Comparison of ENCODE assay signal across 15 mouse cellular contexts in the genomic region with DNA sequence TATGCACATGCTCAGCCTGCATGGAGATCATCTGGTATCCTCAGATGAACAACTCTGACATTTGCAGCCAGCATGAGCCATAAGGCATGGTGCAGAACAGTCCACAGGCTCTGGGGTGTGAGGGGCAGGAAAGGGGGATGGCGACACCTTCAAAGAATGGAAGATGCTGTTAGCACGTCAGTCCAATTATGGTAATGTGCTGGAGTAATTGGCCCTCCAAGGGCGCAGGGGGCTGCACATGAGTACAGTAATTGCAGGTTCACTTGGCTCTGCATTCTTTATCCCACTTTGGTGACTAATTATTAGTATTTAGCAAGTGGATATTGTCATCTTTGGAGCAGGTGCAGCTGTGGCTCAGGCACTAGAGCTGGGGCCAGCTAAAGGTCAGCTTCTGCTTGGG. TPM values are rescaled to one million over a fixed set of nuclear protein-coding genes. Genes with fewer than 3 reads are reported as not detected.
DNase-seq lines count a peak whose midpoint lies in the region; ATAC-seq and TF ChIP-seq lines count a peak whose summit lies in the region.
"Had no signal": no experiment of that assay in that cellular context is flagged by ENCODE, and none has a peak within 500 bp of the region (broad histone marks: within the 10 kb centered on the region; RNA-seq: fewer than 3 reads in every experiment).

No protein-coding gene starts in this region.

- H3K4me1 ChIP-seq in forebrain, postnatal 0 days (ENCODE audit: insufficient read depth) = no peaks in the 10 kb centered on the region
- peaks cover 32% of the 10 kb centered on the region for H3K4me1 ChIP-seq in midbrain, embryonic 13.5 days (replicated peaks)
- no peaks in the 10 kb centered on the region for H3K4me1 ChIP-seq in kidney, adult 2 months (ENCODE audit: control insufficient read depth, insufficient read depth, low read length)

- H3K4me3 ChIP-seq in forebrain, postnatal 0 days (ENCODE audit: low read depth, low read length) = no peak overlapping the region
- no peak overlapping the region for H3K4me3 ChIP-seq in midbrain, embryonic 13.5 days (replicated peaks)
- no peak overlapping the region for H3K4me3 ChIP-seq in kidney, adult 2 months (ENCODE audit: insufficient read depth, low read depth, low read length)
- H3K4me3 ChIP-seq: embryonic facial prominence, embryonic 13.5 days; limb, embryonic 13.5 days had no signal

- no peaks in the 10 kb centered on the region for H3K9me3 ChIP-seq in forebrain, postnatal 0 days (ENCODE audit: low read length)
- no peaks in the 10 kb centered on the region for H3K9me3 ChIP-seq in midbrain, embryonic 13.5 days
- H3K9me3 ChIP-seq: embryonic facial prominence, embryonic 13.5 days; limb, embryonic 13.5 days had no signal

- TF ChIP-seq CTCF in brain, embryonic 14.5 days (IDR thresholded peaks at IDR 0.05; ENCODE audit: borderline replicate concordance, extremely low read depth, insufficient read depth, insufficient read length) = no peak
- no peak for TF ChIP-seq CTCF in forebrain, postnatal 0 days (IDR thresholded peaks at IDR 0.05; ENCODE audit: low read depth)
- no peak for TF ChIP-seq CTCF in kidney, adult 2 months (conservative IDR thresholded peaks at IDR 0.05; ENCODE audit: insufficient read depth, insufficient read length, low read depth, low read length)

- H3K36me3 ChIP-seq in forebrain, postnatal 0 days (ENCODE audit: insufficient read depth) = no peaks in the 10 kb centered on the region
- no peaks in the 10 kb centered on the region for H3K36me3 ChIP-seq in midbrain, embryonic 13.5 days
- no peaks in the 10 kb centered on the region for H3K36me3 ChIP-seq in kidney, adult 2 months (ENCODE audit: control insufficient read depth, insufficient read depth, low read length)
- H3K36me3 ChIP-seq: embryonic facial prominence, embryonic 13.5 days; limb, embryonic 13.5 days had no signal

- H3K27ac ChIP-seq in forebrain, postnatal 0 days (ENCODE audit: low read depth, low read length) = no peak overlapping the region
- H3K27ac ChIP-seq in midbrain, embryonic 13.5 days = no peak overlapping the region
- no peak overlapping the region for H3K27ac ChIP-seq in kidney, adult 2 months (ENCODE audit: insufficient read depth, low read depth, low read length)
- H3K27ac ChIP-seq: embryonic facial prominence, embryonic 13.5 days; kidney, postnatal 0 days; limb, embryonic 13.5 days had no signal

- WGBS in forebrain, postnatal 0 days = 22% methylated on average over 3 of the region's 3 CpGs
- 37% methylated on average over 3 of the region's 3 CpGs for WGBS in midbrain, embryonic 13.5 days
- 61% methylated on average over 3 of the region's 3 CpGs for WGBS in kidney, adult 2 months

- peak; percentile 86 for ATAC-seq in forebrain, postnatal 0 days
- ATAC-seq in midbrain, embryonic 13.5 days = peak; percentile 78
- ATAC-seq: Patski had no signal

- TF ChIP-seq POLR2A in brain, embryonic 14.5 days (IDR thresholded peaks at IDR 0.05; ENCODE audit: borderline replicate concordance, extremely low read depth, insufficient read depth, insufficient read length, poor library complexity, severe bottlenecking) = no peak
- no peak for TF ChIP-seq POLR2A in kidney, adult 2 months (IDR thresholded peaks at IDR 0.05; ENCODE audit: low read depth, low read length)

- intact Hi-C loops in gastrocnemius, postnatal 36 days (cut with DNase I) = no loop called here

- H3K4me2 ChIP-seq in forebrain, postnatal 0 days (ENCODE audit: low read depth) = no peak overlapping the region
- no peak overlapping the region for H3K4me2 ChIP-seq in midbrain, embryonic 13.5 days (replicated peaks)
- H3K4me2 ChIP-seq: embryonic facial prominence, embryonic 13.5 days; limb, embryonic 13.5 days had no signal

- no peaks in the 10 kb centered on the region for H3K27me3 ChIP-seq in forebrain, postnatal 0 days (ENCODE audit: insufficient read depth, low read length)
- no peaks in the 10 kb centered on the region for H3K27me3 ChIP-seq in midbrain, embryonic 13.5 days
- H3K27me3 ChIP-seq in kidney, adult 2 months (replicated peaks; ENCODE audit: control insufficient read depth, insufficient read depth, low read length) = no peaks in the 10 kb centered on the region
- H3K27me3 ChIP-seq: embryonic facial prominence, embryonic 13.5 days; limb, embryonic 13.5 days; Patski had no signal

- peak; percentile 53 to 71 for DNase-seq in cerebellum, postnatal 10 days
- DNase-seq in cerebellum, adult 9-11 months = no peak
- DNase-seq in brain, embryonic 14.5 days (ENCODE audit: low read depth) = peak; percentile 94
- DNase-seq in forebrain, postnatal 0 days = peak; percentile 28
- no peak for DNase-seq in kidney, adult 2 months
- DNase-seq in gastrocnemius, postnatal 36 days = no peak
- no peak for DNase-seq in gastrocnemius, adult 8-10 months (ENCODE audit: low spot score in 2 of 2)
- DNase-seq: cerebellum, adult 2 months; thymus, postnatal 4 days had no signal

- no peak overlapping the region for H3K9ac ChIP-seq in forebrain, postnatal 0 days
- no peak overlapping the region for H3K9ac ChIP-seq in midbrain, embryonic 13.5 days (replicated peaks)
- H3K9ac ChIP-seq: embryonic facial prominence, embryonic 13.5 days; limb, embryonic 13.5 days had no signal

RNA-seq across cellular contexts. Expression of gene Kcnd3, which starts 43.9 kb away (rescaled TPM):
- 19.2 and 32.0 TPM in 2 replicates for polyA plus RNA-seq in brain, embryonic 14.5 days (2012; rRNA removed)
- total RNA-seq in forebrain, postnatal 0 days (2014; rRNA removed) = 34.8 and 48.9 TPM in 2 replicates
- 4.4 and 7.5 TPM in 2 replicates for polyA plus RNA-seq in forebrain, postnatal 0 days (2015; fragmentation: Nextera tagmentation; extraction: Ambion mirVana)
- 8.1 and 10.2 TPM in 2 replicates for polyA plus RNA-seq in midbrain, embryonic 13.5 days (2015; fragmentation: Nextera tagmentation; extraction: Ambion mirVana)
- 5.0 TPM in 2 replicates for polyA plus RNA-seq in kidney, adult 2 months (2012; rRNA removed)
- total RNA-seq in gastrocnemius, postnatal 36 days (2021) = under 1 TPM in 1 of 2 experiments, not detected in 1; 0.20 TPM
- total RNA-seq in gastrocnemius, adult 8-10 months (2022) = under 1 TPM; 0.05 to 0.18 (median 0.14) TPM
- total RNA-seq: CH12.LX had no signal

Comparison
In these comparisons a context has a peak if more than half of its experiments do, and no peak if none do; other contexts are left out.
1. DNase-seq: peak in cerebellum, postnatal 10 days (2 of 2), brain, embryonic 14.5 days (single experiment) and forebrain, postnatal 0 days (single experiment); none in cerebellum, adult 9-11 months (single experiment), kidney, adult 2 months (single experiment), gastrocnemius, postnatal 36 days (0 of 2) and gastrocnemius, adult 8-10 months (0 of 2).